Mouse (Mus musculus) T-helper 2 cell (primary cell): ENCODE results near the gene Pcid2.
"Not testable (repeated sequence)": the region's sequence is repeated elsewhere in the genome, so short reads cannot be mapped to it uniquely, and the experiment has no call there.

ENCODE experiments used
- in situ Hi-C: fragments of 300-600 bp; cut with MboI, MseI; formaldehyde crosslinking; loops from one replicate; pipeline ENCODE4 v1.15.1; 2025; ENCODE audit warnings: high pct_unique_total_duplicates

Gene Pcid2

GRCm38 (mm10) chr8:13105087-13105881 is at the start of gene Pcid2, which contains the start of gene Cul4a:
Gene Pcid2, minus strand, starts transcription at chr8:13105459.
Gene Cul4a, plus strand, starts transcription at chr8:13105621.
- in situ Hi-C loops, result loop anchor here (10.0 kb wide), 1 partner anchor 1550 kb away; the partner anchor contains the start of genes Cars2 and Ing1

DNA sequence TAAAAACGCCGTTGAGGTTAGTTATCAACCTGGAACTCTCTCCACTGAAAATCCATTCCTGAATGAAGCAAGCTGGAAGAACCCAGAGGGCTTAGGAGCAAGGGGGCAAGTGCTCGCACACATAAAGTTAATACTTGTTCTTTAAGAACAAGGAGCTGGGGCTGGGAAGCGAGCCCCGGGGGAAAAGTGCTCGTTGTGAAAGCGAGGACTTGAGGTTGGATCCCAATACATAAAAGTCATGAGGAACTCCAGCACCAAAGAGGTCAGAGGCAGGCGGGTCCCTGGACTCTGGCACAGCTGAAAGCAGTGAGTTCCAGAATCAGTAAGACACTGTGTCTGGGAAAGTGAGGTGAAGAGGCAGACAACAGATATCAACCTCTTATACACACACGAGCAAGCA is 48.8 kb upstream of the Pcid2 start:
- in situ Hi-C loops, result no loop called here

DNA sequence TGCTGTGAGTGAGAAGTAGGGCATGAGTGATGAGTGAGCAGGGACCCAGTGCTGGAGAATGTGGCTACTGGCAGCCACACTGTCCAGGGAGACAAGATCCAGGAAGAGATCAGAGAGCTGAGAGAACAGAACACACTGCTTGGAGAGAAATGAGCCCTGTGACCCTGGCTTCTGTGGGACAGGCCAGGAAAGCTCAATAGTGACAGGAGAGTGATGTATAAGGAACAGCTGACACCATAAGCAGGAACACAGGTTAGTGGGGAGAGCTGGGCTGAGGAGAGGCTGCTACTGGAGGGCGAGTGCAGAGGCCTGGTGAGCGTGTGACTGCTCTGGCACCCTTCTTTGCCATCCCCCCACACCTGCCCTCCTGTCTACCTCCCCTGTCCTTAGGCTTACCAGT is 45.7 kb upstream of the Pcid2 start:
- in situ Hi-C loops, result no loop called here

GRCm38 (mm10) chr8:13149866-13150265 is 44.6 kb upstream of the Pcid2 start:
- in situ Hi-C loops, result no loop called here

GRCm38 (mm10) chr8:13149287-13149686 is 44.0 kb upstream of the Pcid2 start:
- in situ Hi-C loops, result no loop called here

DNA sequence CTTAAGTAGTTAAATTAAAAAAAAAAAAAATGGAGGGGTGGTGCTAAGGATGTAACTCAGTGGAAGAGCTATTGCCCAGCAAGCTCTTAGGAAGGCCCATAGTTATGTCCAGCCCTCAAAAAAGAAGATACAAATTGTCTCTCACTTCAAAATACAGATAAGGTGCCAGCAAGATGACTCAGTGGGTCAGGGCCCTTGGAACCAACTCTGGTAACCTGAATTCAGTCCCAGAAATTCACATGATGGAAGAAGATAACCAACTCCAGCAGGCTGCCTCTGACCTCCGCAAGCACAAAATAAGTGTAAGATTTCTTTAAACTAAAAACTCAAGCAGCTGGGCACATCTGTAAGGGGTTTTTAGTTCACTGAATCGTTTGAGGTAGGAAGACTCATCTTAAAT is 43.2 kb upstream of the Pcid2 start:
- in situ Hi-C loops, result no loop called here

DNA sequence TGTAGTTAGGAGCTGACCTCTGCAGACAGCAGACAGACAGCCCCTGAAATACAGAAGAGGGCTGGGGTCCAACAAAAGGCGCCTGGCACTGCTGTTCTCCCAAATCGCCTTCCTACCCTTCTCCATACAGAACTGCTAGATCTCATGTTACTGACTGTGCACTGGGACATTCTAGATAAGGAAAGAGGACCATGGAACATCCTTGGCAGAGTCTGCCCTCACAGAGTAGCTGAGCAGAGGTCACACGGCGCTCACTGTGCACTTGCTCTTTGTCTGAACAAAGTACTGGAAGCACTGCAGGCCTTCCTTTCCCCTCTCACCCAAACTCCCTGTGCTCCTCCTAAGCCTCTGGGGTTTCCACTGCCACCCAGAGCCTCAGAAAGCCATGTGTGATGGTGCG is 36.4 kb upstream of the Pcid2 start:
- in situ Hi-C loops, result loop anchor here (5.0 kb wide), 1 partner anchor 79 kb away; the partner anchor contains the start of gene Proz

DNA sequence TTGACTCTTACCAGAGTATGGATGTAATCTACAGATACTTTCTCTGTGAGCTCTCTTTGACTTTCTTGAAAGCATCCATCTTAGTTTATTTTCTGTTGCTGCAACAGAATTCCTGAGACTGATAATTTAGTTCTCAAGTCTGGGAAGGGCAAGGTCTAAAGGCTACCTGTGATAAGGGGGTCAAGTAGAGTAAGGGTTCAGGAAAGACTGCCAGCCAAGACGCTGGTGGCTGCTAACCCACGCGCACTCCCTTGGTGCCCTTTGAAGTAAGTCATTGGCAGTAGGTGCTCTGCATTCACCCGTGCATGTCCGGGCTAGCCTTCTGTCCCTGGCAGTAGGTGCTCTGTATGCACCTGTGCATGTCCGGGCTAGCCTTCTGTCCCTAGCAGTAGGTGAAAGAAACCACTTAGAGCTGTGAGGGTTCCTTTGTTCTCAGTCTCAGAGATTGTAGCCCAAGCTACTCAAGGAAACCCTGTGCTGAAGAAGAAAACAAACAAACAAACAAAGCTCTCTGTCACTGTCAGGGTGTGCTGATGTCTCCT is 34.5 kb upstream of the Pcid2 start:
- in situ Hi-C loops, result loop anchor here (5.0 kb wide), 1 partner anchor 77 kb away; the partner anchor contains the start of gene Proz

DNA sequence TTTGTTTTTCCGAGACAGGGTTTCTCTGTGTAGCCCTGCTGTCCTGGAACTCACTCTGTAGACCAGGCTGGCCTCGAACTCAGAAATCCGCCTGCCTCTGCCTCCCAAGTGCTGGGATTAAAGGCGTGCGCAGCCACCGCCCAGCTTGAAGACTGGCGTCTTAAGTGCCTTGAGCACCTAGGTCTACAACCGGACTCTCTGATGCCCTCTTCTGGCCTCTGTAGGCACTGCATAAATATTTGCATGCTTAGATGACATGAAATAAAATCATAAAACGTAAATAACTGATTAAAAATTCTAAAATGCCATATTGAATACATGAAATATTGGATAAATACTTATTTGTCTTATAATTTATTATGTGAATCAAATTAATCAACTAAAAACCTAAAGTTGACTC is 27.0 kb upstream of the Pcid2 start:
- in situ Hi-C loops, result not testable (repeated sequence)

GRCm38 (mm10) chr8:13124897-13125296 is 19.6 kb upstream of the Pcid2 start:
- in situ Hi-C loops, result no loop called here

GRCm38 (mm10) chr8:13122887-13123421 is 17.7 kb upstream of the Pcid2 start:
- in situ Hi-C loops, result no loop called here

DNA sequence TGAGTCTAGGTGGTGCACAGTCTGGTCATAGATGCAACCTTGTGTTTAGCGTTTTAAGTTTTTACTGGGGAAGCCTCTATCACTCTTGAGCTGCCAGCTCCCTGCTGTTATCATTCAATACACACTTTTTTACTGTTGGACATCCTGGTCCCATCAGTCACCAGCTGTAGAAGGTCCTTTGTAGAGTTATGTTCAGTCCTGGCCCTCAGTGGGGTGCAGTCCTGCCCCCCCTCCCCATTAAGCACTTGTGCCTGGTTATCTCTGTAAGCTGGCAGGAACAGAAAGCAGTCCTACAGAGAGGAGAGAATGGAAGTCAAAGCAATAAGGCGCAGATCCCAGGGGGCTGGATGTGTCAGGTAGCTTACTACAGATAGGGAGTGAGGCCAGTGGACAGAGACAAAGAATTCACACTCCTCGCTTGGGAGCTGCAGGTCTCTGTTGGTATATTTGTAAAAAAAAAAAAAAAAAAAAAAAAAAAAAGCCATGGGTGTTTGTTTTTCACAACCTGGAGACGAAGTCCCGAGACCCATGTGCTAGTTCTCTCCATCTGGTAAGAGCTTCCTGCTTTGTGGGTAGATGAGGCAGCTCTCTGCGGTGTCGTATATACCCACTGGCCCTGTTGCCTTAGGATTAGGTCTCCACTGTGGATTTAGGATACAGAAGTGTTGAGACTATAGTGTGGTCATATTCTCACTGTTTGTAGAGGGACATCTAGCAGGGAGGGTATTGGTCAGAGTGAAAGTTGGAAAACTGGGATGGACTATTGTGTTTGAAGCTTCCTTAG is 15.8 kb upstream of the Pcid2 start:
- in situ Hi-C loops, result no loop called here

DNA sequence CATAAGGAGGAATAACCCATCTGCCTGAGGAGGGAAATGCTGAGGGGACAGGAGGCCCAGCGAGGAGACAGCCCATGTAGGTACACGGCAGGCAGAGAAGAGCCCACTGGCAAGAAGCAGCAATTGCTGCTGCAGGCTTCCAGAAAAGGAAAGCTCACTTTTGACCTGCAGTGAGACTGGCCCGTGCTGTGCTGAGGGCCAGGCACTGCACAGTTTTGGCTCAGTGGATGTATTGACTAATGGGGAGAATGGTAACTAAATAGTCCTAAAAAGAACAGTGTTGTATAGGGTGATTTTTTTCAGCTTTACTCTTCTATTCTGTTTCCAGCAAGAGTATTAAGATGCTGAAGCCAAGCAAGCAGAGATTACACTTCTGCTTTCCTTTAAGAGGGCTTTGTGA is 13.3 kb upstream of the Pcid2 start:
- in situ Hi-C loops, result no loop called here

GRCm38 (mm10) chr8:13117096-13117495 is 11.8 kb upstream of the Pcid2 start:
- in situ Hi-C loops, result no loop called here

- in situ Hi-C loops, result no loop called here
These were observed 8.0 kb upstream of the Pcid2 start for GRCm38 (mm10) chr8:13113232-13113631.

- in situ Hi-C loops, result no loop called here
These were observed 6.7 kb upstream of the Pcid2 start for GRCm38 (mm10) chr8:13111917-13112316.

DNA sequence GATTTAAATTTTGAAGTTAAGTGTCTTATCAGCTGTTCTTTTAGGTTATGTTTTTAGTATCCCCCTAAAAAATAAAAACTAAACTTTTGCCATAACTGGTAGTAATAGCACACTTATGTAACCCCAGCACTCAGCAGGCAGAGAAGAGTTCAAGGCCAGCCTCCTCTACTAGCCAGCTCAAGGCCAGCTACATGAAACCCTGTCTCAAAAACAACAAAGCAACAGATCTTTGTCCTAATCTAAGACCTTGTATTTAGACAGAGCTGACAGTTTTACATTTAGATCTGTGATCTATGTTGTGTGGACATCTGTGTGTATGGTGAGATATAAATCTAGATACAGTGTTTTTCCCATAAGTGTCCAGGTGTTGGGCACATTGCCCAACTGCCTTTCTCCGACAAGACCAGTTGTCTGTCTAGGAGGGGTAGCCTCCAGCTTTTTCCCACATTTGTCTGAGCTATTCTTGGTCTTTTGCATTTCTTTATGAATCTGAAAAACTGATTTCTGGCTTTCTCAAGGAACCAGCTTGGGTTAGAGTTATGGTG is 4.2 kb upstream of the Pcid2 start:
- in situ Hi-C loops, result loop anchor here (10.0 kb wide), 1 partner anchor 1555 kb away; the partner anchor contains the start of genes Cars2 and Ing1

DNA sequence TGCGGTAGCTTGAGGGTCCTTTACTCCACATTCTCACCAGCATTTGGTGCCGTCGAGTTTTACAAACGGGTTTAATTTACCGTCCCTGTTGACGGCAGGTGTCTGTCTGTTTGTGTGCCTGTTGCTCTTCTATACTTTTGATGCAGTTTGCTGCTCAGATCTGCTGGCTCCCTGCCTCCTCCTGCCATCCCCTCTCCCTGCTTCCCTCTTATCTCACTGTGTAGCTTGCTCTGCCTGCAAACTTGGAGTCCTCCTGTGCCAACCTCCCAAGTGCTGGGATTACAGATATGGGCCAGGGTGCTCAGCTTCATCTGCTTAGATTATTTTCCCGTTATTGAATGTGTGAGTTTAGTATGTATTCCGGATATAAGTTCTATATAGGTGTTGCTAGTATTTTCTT is 3.7 kb upstream of the Pcid2 start:
- in situ Hi-C loops, result loop anchor here (10.0 kb wide), 1 partner anchor 1554 kb away; the partner anchor contains the start of genes Cars2 and Ing1

- in situ Hi-C loops, result loop anchor here (10.0 kb wide), 1 partner anchor 1553 kb away; the partner anchor contains the start of genes Cars2 and Ing1
These were observed 2.9 kb upstream of the Pcid2 start for GRCm38 (mm10) chr8:13107990-13108638.

GRCm38 (mm10) chr8:13105908-13106551 is 771 bp upstream of the Pcid2 start:
- in situ Hi-C loops, result loop anchor here (10.0 kb wide), 1 partner anchor 1551 kb away; the partner anchor contains the start of genes Cars2 and Ing1
